8 mouse cellular contexts compared by ENCODE assay signal in genomic region chr1:14506831-14507690, GRCm38 (mm10).
DNase-seq lines count a peak whose midpoint lies in the region; ATAC-seq lines count a peak whose summit lies in the region.

No protein-coding gene starts in this region.

- WGBS in neural tube, embryonic 14.5 days = 3% methylated on average over 34 of the region's 36 CpGs

- peak; percentile 24 to 30 for DNase-seq in cerebellum, postnatal 10 days
- DNase-seq in cerebellum, adult 11 months = no peak
- DNase-seq in ovary, postnatal 36 days (ENCODE audit: low spot score) = peak; percentile 9
- DNase-seq in ovary, postnatal 14 days (ENCODE audit: low spot score) = no peak
- peak; percentile 25 to 43 for DNase-seq in kidney, postnatal 4 days
- no peak for DNase-seq in ovary, postnatal 10 days (ENCODE audit: low spot score)

- H3K9me3 ChIP-seq in neural tube, embryonic 14.5 days (ENCODE audit: control insufficient read depth, low read length) = no peaks in the 10 kb centered on the region

- peaks cover 34% of the 10 kb centered on the region for H3K27me3 ChIP-seq in neural tube, embryonic 14.5 days (ENCODE audit: control insufficient read depth, insufficient read depth, low read length)

- ATAC-seq in neural tube, embryonic 14.5 days (ENCODE audit: low read depth) = peak; percentile 36; the same call in 1 of the 2 replicates
- no peak for ATAC-seq in activated CD4-positive, CD25-positive, alpha-beta regulatory T cell, adult 4 months

- H3K9ac ChIP-seq in neural tube, embryonic 14.5 days (replicated peaks; ENCODE audit: low read depth, low read length) = peak overlapping the region; percentile 32; the same call in 1 of the 2 replicates

- H3K4me3 ChIP-seq in neural tube, embryonic 14.5 days (ENCODE audit: low read depth, low read length) = peak overlapping the region; percentile 30

- H3K36me3 ChIP-seq in neural tube, embryonic 14.5 days (ENCODE audit: control insufficient read depth, insufficient read depth, low read length) = no peaks in the 10 kb centered on the region

- no peak overlapping the region for H3K27ac ChIP-seq in neural tube, embryonic 14.5 days (ENCODE audit: low read depth, low read length)

- H3K4me1 ChIP-seq in neural tube, embryonic 14.5 days (ENCODE audit: control insufficient read depth, insufficient read depth, low read length) = peaks cover 7% of the 10 kb centered on the region; the same call in 1 of the 2 replicates

- H3K4me2 ChIP-seq in neural tube, embryonic 14.5 days (ENCODE audit: low read depth, low read length) = peak overlapping the region; percentile 44

Comparison
In these comparisons a context has a peak if more than half of its experiments do, and no peak if none do; other contexts are left out.
1. DNase-seq: peak in cerebellum, postnatal 10 days (2 of 2), ovary, postnatal 36 days (single experiment) and kidney, postnatal 4 days (2 of 2); none in cerebellum, adult 11 months (single experiment), ovary, postnatal 14 days (single experiment) and ovary, postnatal 10 days (single experiment).